Comparison of ENCODE assay signal across 18 mouse cellular contexts in genomic region chr13:95692201-95692600, GRCm38 (mm10). TPM values are rescaled to one million over a fixed set of nuclear protein-coding genes. Genes with fewer than 3 reads are reported as not detected.
A peak's percentile ranks its signal among the peaks of the same experiment; 100 is the strongest.
DNase-seq lines count a peak whose midpoint lies in the region; ATAC-seq and TF ChIP-seq lines count a peak whose summit lies in the region.
"Had no signal": no experiment of that assay in that cellular context is flagged by ENCODE, and none has a peak within 500 bp of the region (broad histone marks: within the 10 kb centered on the region; RNA-seq: fewer than 3 reads in every experiment).

No protein-coding gene starts in this region.

- H3K36me3 ChIP-seq in hindbrain, postnatal 0 days (ENCODE audit: insufficient read depth, low read length) = no peaks in the 10 kb centered on the region
- no peaks in the 10 kb centered on the region for H3K36me3 ChIP-seq in hindbrain, embryonic 11.5 days (ENCODE audit: control insufficient read depth, insufficient read depth, low read length)
- no peaks in the 10 kb centered on the region for H3K36me3 ChIP-seq in liver, embryonic 12.5 days
- H3K36me3 ChIP-seq: hindbrain, embryonic 15.5 days; lung, embryonic 15.5 days; midbrain, embryonic 13.5 days had no signal

- no peaks in the 10 kb centered on the region for H3K4me1 ChIP-seq in hindbrain, postnatal 0 days (ENCODE audit: insufficient read depth, low read length)
- no peaks in the 10 kb centered on the region for H3K4me1 ChIP-seq in hindbrain, embryonic 11.5 days (replicated peaks; ENCODE audit: control insufficient read depth, insufficient read depth, low read length)
- H3K4me1 ChIP-seq in liver, embryonic 12.5 days = peaks cover 58% of the 10 kb centered on the region
- H3K4me1 ChIP-seq: lung, embryonic 15.5 days had no signal

- DNase-seq in hindbrain, postnatal 0 days (ENCODE audit: low spot score) = peak; percentile 32
- DNase-seq in hindbrain, embryonic 11.5 days (ENCODE audit: low spot score) = no peak
- no peak for DNase-seq in liver
- peak; percentile 26 to 34 for DNase-seq in left cerebral cortex, postnatal 36 days (ENCODE audit: low spot score in 2 of 2)
- DNase-seq in right cerebral cortex, postnatal 36 days (ENCODE audit: low spot score in 2 of 2) = peak; percentile 41 to 43
- DNase-seq in thymus, postnatal 0 days (ENCODE audit: low spot score) = no peak
- DNase-seq in gastrocnemius, adult 2 months = no peak
- DNase-seq: adrenal gland, postnatal 36 days; B cell, adult 2 months; cerebellum, postnatal 10 days; kidney, adult 11 months had no signal

- H3K4me3 ChIP-seq in hindbrain, postnatal 0 days (ENCODE audit: low read length) = no peak overlapping the region
- H3K4me3 ChIP-seq in hindbrain, embryonic 11.5 days (ENCODE audit: low read depth, low read length) = no peak overlapping the region
- H3K4me3 ChIP-seq in liver, embryonic 12.5 days = no peak overlapping the region
- H3K4me3 ChIP-seq in gastrocnemius, adult 2 months = no peak overlapping the region
- H3K4me3 ChIP-seq: hindbrain, embryonic 15.5 days; lung, embryonic 15.5 days; midbrain, embryonic 13.5 days had no signal

- TF ChIP-seq CTCF in hindbrain, postnatal 0 days (IDR thresholded peaks at IDR 0.05; ENCODE audit: low read depth) = no peak
- TF ChIP-seq CTCF in gastrocnemius, adult 2 months (IDR thresholded peaks at IDR 0.05) = no peak

- no peak overlapping the region for H3K27ac ChIP-seq in hindbrain, postnatal 0 days
- no peak overlapping the region for H3K27ac ChIP-seq in hindbrain, embryonic 11.5 days (ENCODE audit: low read depth, low read length)
- H3K27ac ChIP-seq in liver, embryonic 12.5 days = peak overlapping the region; percentile 16; the same call in 1 of the 2 replicates
- no peak overlapping the region for H3K27ac ChIP-seq in gastrocnemius, adult 2 months
- H3K27ac ChIP-seq: hindbrain, embryonic 15.5 days; kidney, postnatal 0 days; lung, embryonic 15.5 days; macrophage; midbrain, embryonic 13.5 days had no signal

- intact Hi-C loops in left cerebral cortex, postnatal 36 days (cut with DNase I) = no loop called here
- intact Hi-C loops in gastrocnemius, adult 2 months (cut with DNase I) = no loop called here

- 83% methylated on average over 8 of the region's 8 CpGs for WGBS in hindbrain, postnatal 0 days
- WGBS in hindbrain, embryonic 11.5 days = 89% methylated on average over 8 of the region's 8 CpGs
- 40% methylated on average over 8 of the region's 8 CpGs for WGBS in liver, embryonic 12.5 days (ENCODE audit: insufficient replicate concordance)

- H3K4me2 ChIP-seq in hindbrain, postnatal 0 days (ENCODE audit: low read depth, low read length) = no peak overlapping the region
- H3K4me2 ChIP-seq in hindbrain, embryonic 11.5 days (replicated peaks; ENCODE audit: low read depth, low read length) = no peak overlapping the region
- no peak overlapping the region for H3K4me2 ChIP-seq in liver, embryonic 12.5 days
- H3K4me2 ChIP-seq: heart, embryonic 11.5 days; hindbrain, embryonic 15.5 days; lung, embryonic 15.5 days; midbrain, embryonic 13.5 days had no signal

- ATAC-seq in hindbrain, postnatal 0 days = no peak
- ATAC-seq in hindbrain, embryonic 11.5 days (ENCODE audit: low FRiP score) = no peak
- ATAC-seq in liver, embryonic 12.5 days = no peak
- ATAC-seq: midbrain, embryonic 13.5 days had no signal

- no peaks in the 10 kb centered on the region for H3K27me3 ChIP-seq in hindbrain, postnatal 0 days (ENCODE audit: insufficient read depth, low read length)
- no peaks in the 10 kb centered on the region for H3K27me3 ChIP-seq in hindbrain, embryonic 11.5 days (ENCODE audit: control insufficient read depth, insufficient read depth, low read length)
- H3K27me3 ChIP-seq in liver, embryonic 12.5 days (replicated peaks) = no peaks in the 10 kb centered on the region
- H3K27me3 ChIP-seq: hindbrain, embryonic 15.5 days; lung, embryonic 15.5 days; midbrain, embryonic 13.5 days had no signal

- H3K9ac ChIP-seq in hindbrain, postnatal 0 days (replicated peaks; ENCODE audit: low read length) = no peak overlapping the region
- no peak overlapping the region for H3K9ac ChIP-seq in hindbrain, embryonic 11.5 days (ENCODE audit: low read depth, low read length)
- H3K9ac ChIP-seq in liver, embryonic 12.5 days = no peak overlapping the region
- H3K9ac ChIP-seq: hindbrain, embryonic 15.5 days; lung, embryonic 15.5 days; midbrain, embryonic 13.5 days had no signal

- no peaks in the 10 kb centered on the region for H3K9me3 ChIP-seq in hindbrain, postnatal 0 days (ENCODE audit: low read length)
- no peaks in the 10 kb centered on the region for H3K9me3 ChIP-seq in hindbrain, embryonic 11.5 days (ENCODE audit: control insufficient read depth, low read length)
- H3K9me3 ChIP-seq in liver, embryonic 12.5 days (replicated peaks) = no peaks in the 10 kb centered on the region
- H3K9me3 ChIP-seq: hindbrain, embryonic 15.5 days; lung, embryonic 15.5 days; midbrain, embryonic 13.5 days had no signal

RNA-seq across cellular contexts. Expression of gene F2rl2, which starts 4.5 kb away (rescaled TPM):
- total RNA-seq in hindbrain, postnatal 0 days (2014; rRNA removed) = 0.26 and 0.83 TPM in 2 replicates
- 0.54 and 0.66 TPM in 2 replicates for polyA plus RNA-seq in hindbrain, postnatal 0 days (2015; fragmentation: Nextera tagmentation; extraction: Ambion mirVana)
- polyA plus RNA-seq in hindbrain, embryonic 11.5 days (2014; fragmentation: Nextera tagmentation; extraction: Ambion mirVana) = 2.8 and 3.7 TPM in 2 replicates
- polyA plus RNA-seq in liver, embryonic 12.5 days (2016; fragmentation: Nextera tagmentation; extraction: Ambion mirVana) = 22.0 and 23.5 TPM in 2 replicates
- under 1 TPM; 0.77 to 0.94 TPM for total RNA-seq in left cerebral cortex, postnatal 36 days (2021)
- polyA plus RNA-seq in thymus, postnatal 0 days (2015; fragmentation: Nextera tagmentation; extraction: Ambion mirVana) = 0.56 and 0.76 TPM in 2 replicates
- total RNA-seq in gastrocnemius, adult 2 months (2021) = not detected

Comparison
In these comparisons a context has a peak if more than half of its experiments do, and no peak if none do; other contexts are left out.
1. DNase-seq: peak in hindbrain, postnatal 0 days (single experiment), left cerebral cortex, postnatal 36 days (2 of 2) and right cerebral cortex, postnatal 36 days (2 of 2); none in hindbrain, embryonic 11.5 days (single experiment), liver (single experiment), thymus, postnatal 0 days (single experiment) and gastrocnemius, adult 2 months (single experiment).